Mouse (Mus musculus): ENCODE results near the gene Grb2.
"Not testable (repeated sequence)": the region's sequence is repeated elsewhere in the genome, so short reads cannot be mapped to it uniquely, and the experiment has no call there.

The Grb2 gene

DNA sequence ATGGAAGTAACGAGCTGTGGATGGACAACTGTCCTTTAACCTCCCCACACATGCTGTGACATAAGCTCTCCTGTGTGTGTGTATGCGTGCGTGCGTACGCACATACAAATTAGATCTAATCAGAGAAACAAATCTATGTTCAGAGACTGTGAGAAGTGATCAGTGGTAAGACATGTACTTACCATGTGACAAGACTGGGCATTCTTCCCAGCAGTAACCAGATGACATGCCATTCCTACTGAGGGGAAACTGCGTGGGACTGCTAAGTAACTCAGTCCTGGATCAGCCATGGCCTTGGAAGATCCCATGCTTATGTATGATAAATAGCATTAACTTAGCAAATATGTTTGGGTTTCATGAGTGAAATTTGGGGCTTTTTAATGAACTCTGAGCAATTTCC is 23.5 kb downstream of the Grb2 start:
- no peak for DNase-seq

DNA sequence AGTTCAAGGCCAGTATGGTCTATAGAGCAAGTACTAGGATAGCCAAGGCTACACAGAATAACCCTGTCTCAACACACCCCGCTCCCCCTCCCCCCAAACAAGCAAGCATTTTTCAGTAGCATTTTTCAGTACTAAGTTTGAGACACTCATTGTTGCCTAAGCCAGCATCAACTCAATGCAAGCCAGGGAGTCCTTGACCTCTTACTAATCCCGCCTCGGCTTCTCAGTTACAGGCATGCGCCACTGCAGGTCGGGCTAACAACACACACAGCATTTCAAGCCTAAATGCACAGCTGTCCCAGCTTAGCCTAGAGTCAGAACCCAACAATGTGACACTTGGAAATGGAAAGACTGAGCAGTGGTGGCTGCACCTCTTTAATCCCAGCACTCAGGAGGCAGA is 25.1 kb downstream of the Grb2 start:
- DNase-seq = no peak

DNA sequence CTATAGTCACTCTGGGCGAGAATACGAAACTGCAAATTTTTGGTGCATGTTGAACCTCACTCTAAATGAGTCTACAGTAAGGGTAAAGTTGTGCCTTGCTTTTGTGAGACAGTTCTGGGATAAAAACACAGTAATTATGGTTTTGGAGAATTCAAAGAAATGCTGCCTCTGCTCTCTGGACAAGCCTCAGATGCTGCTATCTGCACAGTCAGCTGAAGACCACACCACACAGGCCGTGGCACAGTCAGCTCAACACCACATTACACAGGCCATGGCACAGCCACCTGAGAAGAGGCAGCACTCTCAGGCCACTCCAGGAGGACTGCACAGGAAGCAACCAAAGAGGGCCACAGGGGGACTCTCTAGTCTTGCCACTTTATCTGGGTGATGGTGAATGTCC is 26.0 kb downstream of the Grb2 start:
- no peak for DNase-seq

DNA sequence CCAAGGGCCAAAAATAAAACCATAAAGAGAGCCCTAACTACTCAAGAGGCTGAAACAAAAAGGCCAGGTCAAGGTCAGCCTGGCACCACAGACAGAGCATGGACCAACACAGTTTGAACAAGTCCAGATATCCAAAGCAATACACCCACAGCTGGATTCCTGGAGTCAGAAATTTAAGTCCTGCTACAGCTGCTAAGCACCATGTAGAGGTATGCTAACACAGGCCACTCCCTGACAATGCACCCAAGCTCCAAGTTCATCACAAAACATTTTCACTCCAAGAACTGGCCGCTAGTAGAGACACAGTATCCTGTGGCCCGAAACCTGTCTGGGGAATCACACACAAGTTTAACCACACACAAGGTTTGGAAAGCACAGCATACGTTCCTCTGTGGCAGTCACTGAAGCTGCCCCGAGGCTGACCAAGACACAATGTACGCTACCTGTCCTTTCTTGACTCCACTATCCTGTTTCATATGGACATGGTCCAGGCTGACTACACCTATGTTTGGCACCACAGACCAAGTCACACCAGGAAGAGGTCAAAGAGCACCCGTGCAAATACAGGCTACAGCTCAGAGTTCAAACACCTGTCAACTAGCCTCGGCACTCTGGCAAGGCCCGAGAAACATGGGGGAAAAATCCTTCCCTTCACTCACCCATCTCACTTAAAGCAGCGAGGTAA is 28.7 kb downstream of the Grb2 start:
- no peak for DNase-seq

DNA sequence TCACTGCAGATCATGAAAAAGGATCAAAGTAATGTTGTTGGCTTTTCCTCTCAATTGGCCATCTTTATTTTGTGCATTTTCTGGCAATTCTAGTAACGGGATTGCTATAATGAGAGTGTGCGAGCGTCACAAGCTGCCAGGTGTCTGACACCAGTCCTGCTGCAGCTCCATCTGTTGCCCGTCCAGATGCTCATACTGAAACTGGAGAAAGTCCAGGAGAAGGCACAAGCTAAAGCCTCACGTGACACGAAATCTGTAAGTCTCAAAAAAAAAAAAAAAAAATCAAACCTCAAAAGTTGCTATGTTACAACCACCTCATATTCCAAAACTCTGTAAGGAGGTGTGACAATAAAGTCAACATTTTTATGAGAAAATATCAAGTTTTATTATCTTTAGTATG is 29.5 kb downstream of the Grb2 start:
- no peak for DNase-seq

DNA sequence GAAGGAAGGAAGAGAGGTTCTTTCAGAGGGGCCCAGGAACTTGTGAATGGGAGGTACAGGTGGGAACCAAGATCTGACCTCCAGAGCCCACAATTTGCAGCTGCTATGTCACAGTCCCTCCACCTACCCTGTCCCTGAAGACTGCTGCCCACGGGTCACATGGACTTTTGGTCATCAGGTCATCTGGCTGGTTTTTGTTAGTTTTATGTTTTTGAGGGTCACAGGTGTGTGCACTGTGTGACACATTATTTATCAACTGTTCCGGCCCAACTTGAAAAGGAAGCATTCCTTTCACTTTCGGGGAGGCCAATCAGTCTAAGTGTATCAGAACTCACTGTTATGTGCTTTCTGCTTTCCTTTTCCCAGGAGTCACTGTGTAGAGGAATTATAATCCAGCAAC is 30.9 kb downstream of the Grb2 start:
- no peak for DNase-seq

DNA sequence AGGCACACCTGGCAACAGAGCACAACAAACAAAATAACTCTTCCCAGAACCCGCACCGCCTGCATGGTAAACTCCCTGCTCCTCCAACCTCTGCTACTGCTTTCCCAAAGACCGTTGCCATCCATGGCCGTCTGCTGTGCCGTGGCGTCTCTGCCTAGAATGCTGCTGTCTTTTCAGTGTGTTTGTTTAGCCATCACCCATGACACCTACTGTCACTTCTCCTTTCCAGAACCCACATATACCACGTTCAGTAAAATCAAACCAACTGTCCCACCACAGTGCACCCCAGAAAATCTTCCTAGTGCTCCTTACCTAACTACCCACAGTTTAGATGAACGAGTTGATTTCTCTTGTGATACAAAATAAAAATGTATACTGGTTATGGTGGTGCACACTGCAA is 31.7 kb downstream of the Grb2 start:
- no peak for DNase-seq

DNA sequence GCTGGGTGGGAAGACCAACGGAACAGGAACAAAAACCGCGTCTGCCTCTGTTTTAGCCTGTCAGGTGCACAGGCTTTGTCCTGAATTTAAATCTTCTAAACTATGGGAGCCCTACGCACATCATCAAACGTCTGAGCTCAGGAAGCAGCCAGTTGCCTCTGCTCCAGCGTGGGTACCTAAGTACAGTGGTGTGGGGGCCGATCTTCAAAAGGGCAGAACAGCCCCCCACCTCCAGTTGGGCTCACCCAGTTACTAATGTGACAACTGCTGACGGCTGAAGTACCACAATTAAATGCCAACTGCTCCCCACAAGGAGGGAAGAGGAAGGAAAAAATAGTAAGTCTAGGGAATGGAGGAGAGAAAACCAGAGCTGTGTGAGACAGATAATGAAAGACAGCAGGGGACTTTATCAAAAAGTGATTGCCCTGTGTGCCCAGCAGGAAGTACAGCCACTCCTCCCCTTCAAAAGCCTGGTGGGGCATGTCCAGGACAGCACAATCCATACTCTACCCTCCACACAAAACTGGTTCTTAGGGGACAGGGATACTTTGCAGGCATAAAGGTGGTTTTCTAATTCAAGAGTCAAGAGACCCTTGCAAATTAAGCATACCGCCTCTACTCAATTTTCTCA is 34.0 kb downstream of the Grb2 start:
- DNase-seq = peak; percentile 23

DNA sequence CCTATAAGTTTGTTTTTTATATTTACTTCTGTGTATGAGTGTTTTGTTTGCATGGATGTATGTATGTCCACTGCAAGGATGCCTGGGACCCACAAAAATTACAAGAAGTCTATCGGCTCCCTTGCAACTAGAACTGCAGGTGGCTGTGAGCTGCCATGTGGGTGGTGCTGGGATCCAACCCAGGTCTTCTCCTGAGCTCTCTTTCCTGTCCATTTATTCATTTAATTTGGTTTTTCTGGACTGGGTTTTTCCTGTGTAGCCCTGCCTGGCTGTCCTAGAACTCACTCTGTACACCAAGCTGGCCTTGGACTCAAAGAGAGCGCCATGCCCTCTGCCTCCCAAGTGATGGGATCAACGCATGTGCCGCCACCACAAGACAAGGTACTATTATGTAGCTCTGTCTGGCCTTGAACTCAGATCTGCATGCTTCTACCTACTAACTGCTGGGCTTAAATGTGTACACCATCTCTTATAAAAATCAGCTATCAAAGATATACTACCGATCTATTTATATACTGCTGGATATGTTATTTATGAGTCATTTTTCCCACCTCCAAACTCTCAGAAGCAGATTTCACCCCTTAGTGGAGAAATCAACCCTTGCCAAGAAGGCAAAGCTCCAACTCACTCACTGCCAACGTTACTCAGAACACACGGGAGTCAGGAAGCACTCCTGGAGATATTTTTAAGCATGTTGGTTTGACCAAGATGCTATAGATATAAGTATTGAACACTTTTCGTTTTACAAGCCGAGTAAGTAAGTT is 34.7 kb downstream of the Grb2 start:
- DNase-seq = peak; percentile 36

DNA sequence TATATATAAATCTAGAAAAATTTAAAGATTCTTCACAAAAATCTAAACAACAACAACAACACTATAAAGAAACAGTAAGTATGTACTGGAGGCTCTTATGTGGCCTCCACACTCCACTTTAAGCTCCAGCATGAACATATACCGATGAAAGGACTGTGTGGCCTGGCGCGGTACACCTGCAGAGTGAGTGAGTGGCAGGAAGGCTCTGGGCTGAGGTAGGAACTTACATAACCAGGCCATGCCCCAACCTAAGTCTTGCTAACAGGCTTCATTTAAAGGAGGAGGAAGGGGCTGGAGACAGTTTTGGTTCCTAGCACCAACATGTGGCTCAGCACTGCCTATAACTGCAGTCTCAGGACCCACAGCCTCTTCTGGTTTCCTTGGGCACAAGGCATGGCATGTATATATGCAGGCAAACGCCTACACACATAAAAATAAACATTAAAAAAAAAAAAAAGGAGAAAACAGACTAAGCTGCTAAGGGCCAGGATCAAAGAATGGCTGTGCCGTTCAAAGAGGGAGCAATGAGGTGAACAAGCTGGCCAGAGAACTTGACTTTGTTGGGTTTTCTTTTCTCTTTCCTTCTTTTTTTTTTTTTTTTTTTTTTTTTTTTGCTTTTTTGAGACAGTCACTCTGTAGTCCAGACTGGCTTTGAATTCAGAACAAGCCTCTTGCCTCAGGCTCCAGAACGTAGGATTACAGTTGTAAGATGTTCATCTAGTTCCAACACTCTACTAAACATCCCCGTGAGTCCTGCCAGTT is 36.0 kb downstream of the Grb2 start:
- DNase-seq = no peak

DNA sequence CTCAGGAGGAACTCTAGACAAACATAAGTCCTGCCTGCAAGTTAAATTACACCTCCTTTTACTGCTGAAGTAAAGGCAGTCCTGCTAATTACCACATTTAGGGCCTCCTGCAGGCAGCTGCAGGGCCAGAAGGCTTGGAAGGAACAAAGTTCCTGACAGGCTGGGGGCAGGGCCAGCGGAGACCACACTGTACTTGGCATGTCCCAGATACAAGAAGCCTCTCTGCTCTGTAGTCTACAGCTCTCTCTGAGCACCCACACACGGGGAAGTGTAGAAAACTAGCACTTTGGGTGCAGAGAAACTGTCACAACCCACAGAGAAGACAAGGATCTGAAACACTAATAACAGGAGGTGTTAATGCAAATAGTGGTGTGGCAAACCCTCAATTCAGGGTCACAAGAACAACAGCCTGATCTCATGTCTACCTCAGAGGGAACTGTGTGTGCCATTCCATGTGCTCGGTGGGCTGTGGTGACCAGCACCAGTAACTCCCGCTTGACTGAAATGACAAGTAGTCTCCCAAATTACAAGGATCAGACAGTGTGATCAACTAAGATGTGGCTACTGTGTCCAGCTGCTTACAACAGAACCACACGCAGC is 37.8 kb downstream of the Grb2 start:
- DNase-seq = peak; percentile 21

DNA sequence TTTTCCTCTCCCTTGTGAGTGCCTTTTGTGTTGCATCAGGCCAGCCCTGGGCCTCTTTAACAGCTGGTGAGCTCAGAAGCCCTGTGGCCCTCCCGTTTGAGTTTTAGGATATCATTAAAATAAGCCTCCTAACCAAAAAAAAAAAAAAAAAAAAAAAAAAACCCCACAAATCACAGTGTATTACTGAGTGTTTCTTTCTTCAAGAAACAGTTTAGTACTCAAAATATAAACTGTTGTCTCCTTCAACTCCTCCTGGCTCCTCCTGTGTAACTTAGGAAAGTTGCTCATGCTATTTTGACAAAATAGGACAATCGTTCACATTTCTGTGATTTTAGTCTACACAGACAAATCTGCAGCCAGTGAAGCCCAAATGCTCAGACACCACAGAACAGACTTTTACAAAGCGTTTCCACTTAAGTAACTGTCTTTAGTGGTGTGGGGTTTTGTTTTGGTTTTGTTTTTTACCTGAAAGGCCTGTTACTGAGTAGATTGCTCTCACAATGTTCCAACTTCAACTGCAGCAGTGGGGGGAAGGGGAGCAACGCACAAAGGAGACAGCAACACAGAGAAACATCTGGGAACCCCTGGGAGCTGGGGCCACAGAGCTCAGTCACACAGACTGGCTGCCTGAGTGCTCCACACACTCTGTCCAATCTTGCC is 44.6 kb downstream of the Grb2 start:
- DNase-seq = no peak

DNA sequence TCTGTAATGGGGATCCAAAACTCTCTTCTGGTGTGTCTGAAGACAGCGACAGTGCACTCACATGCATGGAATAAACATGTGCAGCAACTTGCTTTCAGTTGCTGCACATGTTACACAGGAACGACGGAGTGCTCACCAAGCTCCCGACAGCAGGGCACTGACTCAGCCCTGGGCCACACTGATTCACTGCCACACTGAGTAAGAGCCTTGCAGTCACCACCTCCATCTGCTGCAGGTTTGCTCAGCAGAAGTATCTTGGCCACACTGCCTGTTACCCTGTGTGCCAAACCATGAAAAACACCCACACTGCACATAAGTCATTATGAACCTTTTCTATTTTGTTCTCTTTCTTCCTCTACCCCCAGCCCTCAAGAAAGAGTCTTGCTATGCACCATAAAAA is 48.0 kb downstream of the Grb2 start:
- no peak for DNase-seq

DNA sequence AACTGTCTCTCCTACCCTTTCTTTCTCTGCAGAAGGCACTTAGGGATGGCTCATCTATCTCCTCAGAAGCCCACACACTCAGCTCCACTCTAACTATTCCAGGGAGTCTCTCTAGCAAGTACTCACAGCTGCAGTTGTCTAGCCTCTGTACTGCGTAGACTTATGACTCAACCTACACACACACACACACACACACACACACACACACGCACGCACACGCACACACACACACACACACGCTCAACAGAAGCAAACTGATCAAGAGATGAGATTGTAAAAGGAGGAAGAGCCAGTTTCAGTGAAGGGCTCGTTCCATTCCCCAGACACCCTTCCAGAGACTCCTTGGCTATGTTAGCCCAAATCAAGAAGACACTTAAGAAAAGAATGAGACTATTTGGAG is 49.9 kb downstream of the Grb2 start:
- DNase-seq = no peak

DNA sequence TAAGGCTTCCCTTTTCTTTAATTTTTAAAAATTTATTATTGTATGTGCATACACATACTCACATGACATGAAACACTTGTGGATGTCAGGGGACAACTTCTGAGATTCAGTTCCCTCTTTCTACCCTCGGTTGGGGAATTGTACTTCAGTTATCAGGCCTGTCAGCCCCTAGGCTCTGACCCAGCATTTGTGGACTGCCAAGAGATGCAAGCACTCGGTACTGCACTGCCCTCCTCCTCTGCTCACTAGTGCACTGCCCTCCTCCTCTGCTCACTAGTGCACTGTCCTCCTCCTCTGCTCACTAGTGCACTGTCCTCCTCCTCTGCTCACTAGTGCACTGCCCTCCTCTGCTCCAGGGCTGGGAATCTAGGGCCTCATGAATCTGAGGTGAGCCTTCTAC is 54.3 kb downstream of the Grb2 start:
- DNase-seq = no peak

DNA sequence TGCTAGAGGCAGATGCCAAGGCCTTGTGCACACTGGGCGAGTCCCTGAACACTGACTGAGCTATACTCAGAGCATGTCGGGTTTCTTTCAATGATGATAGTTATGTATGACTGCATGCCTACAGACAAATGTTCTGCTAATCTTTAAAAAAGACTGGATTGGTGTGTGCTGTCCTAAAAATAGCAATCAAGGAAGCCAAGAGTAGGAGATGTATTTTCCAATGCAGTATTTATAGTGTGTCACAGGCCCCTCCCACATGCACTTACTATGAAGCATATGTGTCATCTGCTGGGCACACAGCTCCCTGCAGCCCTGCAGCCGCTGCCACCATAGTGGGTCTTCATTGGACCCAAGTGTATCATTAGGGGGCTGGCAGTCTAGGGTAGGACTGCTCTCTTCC is 55.2 kb downstream of the Grb2 start:
- DNase-seq = no peak

DNA sequence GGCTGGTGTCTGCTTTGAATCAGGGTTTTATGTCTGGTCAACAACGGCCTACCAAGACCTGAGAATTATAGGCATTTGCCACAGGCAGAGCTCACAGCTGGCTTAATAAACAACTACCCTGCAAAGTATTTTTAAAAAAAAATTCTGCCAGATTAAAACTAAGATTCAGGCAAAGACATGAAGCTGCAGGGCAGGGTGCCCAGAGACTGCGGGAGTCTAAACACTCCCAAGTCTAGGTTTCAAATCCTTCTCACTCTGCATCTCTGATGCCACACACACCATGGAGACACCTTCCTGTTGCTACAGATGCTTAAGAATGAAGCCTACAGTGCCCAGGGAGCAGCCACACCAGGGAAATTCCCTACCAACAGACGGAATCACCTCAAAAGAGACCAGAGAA is 56.7 kb downstream of the Grb2 start:
- DNase-seq = no peak

DNA sequence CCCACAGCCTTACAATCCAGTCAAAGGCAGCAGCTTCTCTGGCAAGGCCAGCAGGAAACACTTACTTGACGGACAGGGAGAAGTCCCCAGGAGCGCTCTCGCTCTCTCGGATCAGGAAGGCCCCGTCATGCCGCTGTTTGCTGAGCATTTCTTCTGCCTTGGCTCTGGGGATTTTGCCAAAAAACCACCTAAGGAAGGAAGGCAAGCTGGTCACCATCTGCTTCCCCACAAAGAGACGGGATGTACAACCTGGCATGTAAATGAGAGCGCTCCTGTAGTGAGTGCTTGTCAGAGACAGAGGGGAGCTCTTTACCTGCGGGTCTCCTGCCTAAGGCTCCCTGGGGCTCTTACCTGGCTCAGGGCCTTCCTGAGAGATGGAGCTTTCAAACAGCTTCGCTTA is 58.7 kb downstream of the Grb2 start:
- peak; percentile 33 for DNase-seq

DNA sequence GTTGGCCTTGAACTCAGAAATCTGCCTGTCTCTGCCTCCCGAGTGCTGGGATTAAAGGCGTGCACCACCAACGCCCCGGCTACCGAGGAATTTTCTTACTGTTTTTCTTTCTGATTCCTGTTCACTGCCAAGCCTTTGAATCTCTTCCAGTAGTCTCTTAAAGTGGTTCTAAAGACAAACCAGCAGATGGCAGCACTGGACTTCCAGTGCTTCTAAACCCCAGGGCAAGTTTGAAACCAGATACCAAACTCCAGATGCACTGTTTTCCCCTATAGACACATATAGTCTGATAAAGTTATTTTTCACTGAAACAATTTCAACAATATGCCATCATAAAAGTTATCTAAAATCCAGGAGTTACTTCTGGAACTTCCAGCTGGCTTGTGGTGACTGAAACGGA is 60.9 kb downstream of the Grb2 start:
- peak; percentile 42 for DNase-seq

DNA sequence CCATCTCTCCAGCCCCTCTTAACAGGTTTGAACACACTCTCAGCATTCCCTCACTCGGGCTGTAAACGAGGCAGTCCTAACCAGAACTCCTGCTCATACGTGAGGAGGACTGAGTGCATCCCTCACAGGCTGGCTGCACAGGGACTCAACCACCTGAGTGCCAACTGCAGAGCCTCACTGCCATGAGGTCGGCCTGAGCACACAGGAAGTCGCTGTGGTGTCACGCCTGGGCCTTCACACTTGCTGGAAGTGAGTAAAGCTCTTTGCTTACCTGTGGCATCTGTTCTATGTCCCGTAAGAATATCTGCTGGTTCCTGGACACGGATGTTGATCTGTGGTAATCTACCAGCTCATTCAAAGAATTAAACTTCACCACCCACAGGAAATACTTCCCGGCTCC is 62.0 kb downstream of the Grb2 start:
- no peak for DNase-seq

DNA sequence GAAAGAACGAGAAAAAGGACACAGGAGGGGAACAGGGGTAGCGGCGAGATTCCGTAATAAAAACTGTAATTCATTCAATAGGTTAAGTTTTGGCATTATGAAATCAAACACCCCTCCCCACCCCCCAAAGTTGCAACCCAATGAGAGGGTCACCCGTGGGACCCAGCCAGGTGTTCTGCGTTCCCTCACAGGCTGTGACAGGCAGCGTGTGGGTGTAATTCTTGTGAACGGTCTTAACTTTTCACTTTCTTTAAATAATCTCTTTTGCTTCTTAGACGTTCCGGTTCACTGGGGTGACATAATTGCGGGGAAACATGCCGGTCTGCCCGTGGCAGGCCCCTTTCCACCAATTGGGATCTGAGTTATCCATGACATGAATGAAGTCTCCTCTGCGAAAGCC is 62.9 kb downstream of the Grb2 start:
- not testable (repeated sequence) for DNase-seq

DNA sequence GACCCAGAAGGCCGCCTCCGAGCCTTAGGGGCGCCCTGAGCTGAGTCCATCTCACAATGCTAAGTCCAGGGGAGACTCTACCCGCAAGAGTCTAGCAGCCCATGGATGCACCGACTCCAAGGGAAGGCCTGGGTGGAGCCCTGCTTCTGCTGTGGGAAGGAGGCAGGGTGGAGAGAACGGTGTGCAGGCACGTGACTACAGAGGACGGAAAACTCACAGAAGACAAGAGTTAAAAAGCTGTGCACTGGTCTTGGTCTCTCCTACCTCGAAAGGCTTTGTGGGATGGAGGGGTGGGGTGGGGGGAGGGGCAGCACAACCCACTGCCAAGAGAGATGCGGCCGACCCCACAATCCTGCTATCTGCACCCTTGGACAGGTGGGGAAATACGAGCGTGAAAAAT is 64.1 kb downstream of the Grb2 start:
- DNase-seq = no peak

DNA sequence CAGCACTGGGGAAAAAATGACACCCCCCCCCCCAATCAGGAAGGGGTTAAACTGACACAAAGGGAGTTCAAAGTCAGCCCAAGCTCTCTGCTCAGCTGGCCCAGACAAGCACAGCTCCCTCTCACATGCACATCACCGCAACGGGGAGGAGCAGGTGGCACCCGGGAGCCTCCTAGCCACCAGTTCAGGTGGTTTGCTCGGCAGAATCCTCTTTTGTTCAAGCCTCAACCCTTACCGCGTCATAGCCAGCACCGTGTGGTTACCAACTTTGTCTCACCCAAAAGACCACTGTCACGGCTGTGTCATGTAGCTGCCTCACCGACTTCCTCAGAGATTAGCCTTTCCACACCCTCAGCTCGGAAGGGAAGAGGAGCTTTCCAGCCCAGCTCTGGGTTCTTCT is 65.1 kb downstream of the Grb2 start:
- no peak for DNase-seq

Measured in right cerebral cortex, postnatal 14 days (tissue).